Mouse (Mus musculus): ENCODE data around the gene Tmem141. TPM values are rescaled to one million over a fixed set of nuclear protein-coding genes. Genes with fewer than 3 reads are reported as not detected.
A peak's percentile ranks its signal among the peaks of the same experiment; 100 is the strongest.

Tmem141 gene
- polyA plus RNA-seq, 1 experiment from 2014 or later: 29.9 TPM

DNA sequence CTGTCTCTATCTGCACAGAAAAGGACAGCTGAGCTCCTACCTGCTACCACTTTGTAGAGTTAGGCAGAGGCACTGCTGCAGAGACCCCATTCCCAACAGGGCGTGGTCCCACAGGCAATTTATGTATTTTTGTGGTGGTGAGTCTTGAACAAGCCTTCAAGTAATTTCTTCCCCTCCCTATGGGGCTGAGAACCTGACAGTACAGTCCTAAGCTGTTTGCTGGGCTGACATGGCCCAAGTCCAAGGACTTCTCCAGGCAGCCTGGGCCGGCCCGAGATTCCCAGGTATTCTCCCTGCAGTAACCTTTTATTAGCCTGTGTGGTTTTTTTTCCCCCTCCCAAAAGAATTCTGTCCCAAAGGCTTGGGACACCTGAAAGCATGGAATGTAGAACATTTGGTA lies 37.7 kb downstream of the Tmem141 start:
- WGBS: 73% methylated on average over 3 of the region's 3 CpGs
- H3K4me3 ChIP-seq (ENCODE audit: low read depth, low read length): no peak overlapping the region
- no peak overlapping the region for H3K27ac ChIP-seq (ENCODE audit: low read length)
- peaks cover 20% of the 10 kb centered on the region for H3K27me3 ChIP-seq (replicated peaks; ENCODE audit: insufficient read depth, low read length)
- H3K9me3 ChIP-seq (ENCODE audit: low read length): no peaks in the 10 kb centered on the region
- no peak for TF ChIP-seq CTCF (IDR thresholded peaks at IDR 0.05)
- no peak for TF ChIP-seq EP300 (IDR thresholded peaks at IDR 0.05)
- H3K36me3 ChIP-seq (ENCODE audit: insufficient read depth, low read length): 0 out of 2 replicates have a peak, but pooled peaks cover 5% of the 10 kb centered on the region
- peaks cover 11% of the 10 kb centered on the region; the same call in 1 of the 2 replicates for H3K4me1 ChIP-seq (ENCODE audit: insufficient read depth, low read depth, low read length)
- DNase-seq (ENCODE audit: low spot score) (no peak), ATAC-seq (no peak)
- no peak overlapping the region for H3K4me2 ChIP-seq (replicated peaks; ENCODE audit: low read depth, low read length)
- H3K9ac ChIP-seq (replicated peaks; ENCODE audit: low read depth): no peak overlapping the region

DNA sequence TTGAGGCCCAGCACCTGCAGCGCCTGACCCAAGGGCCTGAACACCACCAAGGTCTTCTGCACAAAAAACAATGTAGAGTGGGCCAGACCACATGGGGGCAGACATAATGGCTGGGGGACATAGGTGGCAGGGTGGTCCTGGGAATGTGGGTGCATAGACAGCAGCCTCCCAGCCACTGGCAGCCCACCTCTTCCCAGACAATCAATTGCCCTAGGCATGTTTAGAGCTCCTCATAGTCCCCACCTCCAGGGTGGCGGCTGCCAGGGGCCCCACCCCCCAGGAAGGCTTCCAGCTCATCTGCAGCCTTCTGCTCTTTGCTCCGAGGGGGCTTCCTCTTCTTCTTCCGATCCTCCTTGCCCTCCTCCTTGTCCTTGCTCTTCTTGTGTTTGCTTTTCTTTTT lies 38.2 kb downstream of the Tmem141 start:
- 54% methylated on average over 4 of the region's 4 CpGs for WGBS
- H3K36me3 ChIP-seq (ENCODE audit: insufficient read depth, low read length): 0 out of 2 replicates have a peak, but pooled peaks cover 5% of the 10 kb centered on the region

DNA sequence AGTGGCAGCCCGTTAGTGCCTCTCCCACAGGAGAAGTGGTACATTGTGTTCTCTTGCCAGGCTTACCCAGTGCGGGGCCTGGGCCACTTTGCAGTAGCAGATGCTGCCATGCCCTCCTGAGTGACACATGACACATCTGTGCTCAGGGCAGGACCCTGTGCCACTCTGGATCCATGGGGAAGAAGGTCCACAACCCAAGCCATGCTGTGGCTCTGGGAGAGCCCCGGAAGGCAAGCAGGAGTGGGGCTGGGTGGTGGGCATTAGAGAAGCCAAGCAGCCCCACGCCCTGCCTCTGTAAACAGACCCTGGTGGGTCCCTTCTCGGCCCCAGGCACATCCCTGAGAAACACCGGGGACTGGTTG lies 38.7 kb downstream of the Tmem141 start:
- H3K4me3 ChIP-seq (ENCODE audit: low read depth, low read length): no peak overlapping the region
- DNase-seq (ENCODE audit: low spot score) (no peak), ATAC-seq (no peak)
- no peak for TF ChIP-seq EP300 (IDR thresholded peaks at IDR 0.05)
- no peak for TF ChIP-seq CTCF (IDR thresholded peaks at IDR 0.05)
- H3K36me3 ChIP-seq (ENCODE audit: insufficient read depth, low read length): 0 out of 2 replicates have a peak, but pooled peaks cover 5% of the 10 kb centered on the region
- peaks cover 16% of the 10 kb centered on the region for H3K4me1 ChIP-seq (ENCODE audit: insufficient read depth, low read depth, low read length)
- WGBS: 82% methylated on average over 6 of the region's 6 CpGs
- H3K9ac ChIP-seq (replicated peaks; ENCODE audit: low read depth): no peak overlapping the region
- no peak overlapping the region for H3K27ac ChIP-seq (ENCODE audit: low read length)
- H3K27me3 ChIP-seq (replicated peaks; ENCODE audit: insufficient read depth, low read length): peaks cover 30% of the 10 kb centered on the region
- no peaks in the 10 kb centered on the region for H3K9me3 ChIP-seq (ENCODE audit: low read length)
- H3K4me2 ChIP-seq (replicated peaks; ENCODE audit: low read depth, low read length): no peak overlapping the region

More for the DNA sequence above, 38.2 kb downstream of the Tmem141 start:
- Histone ChIP-seq H3K4me3 (ENCODE audit: low read depth, low read length) (no peak overlapping the region), H3K9me3 (ENCODE audit: low read length) (no peaks in the 10 kb centered on the region), H3K9ac (replicated peaks; ENCODE audit: low read depth) (no peak overlapping the region), H3K27ac (ENCODE audit: low read length) (no peak overlapping the region), H3K27me3 (replicated peaks; ENCODE audit: insufficient read depth, low read length) (peaks cover 26% of the 10 kb centered on the region), H3K4me2 (replicated peaks; ENCODE audit: low read depth, low read length) (no peak overlapping the region), H3K4me1 (ENCODE audit: insufficient read depth, low read depth, low read length) (peaks cover 14% of the 10 kb centered on the region)
- DNase-seq (ENCODE audit: low spot score) (no peak), ATAC-seq (no peak)
- TF ChIP-seq EP300 (IDR thresholded peaks at IDR 0.05): no peak
- no peak for TF ChIP-seq CTCF (IDR thresholded peaks at IDR 0.05)

DNA sequence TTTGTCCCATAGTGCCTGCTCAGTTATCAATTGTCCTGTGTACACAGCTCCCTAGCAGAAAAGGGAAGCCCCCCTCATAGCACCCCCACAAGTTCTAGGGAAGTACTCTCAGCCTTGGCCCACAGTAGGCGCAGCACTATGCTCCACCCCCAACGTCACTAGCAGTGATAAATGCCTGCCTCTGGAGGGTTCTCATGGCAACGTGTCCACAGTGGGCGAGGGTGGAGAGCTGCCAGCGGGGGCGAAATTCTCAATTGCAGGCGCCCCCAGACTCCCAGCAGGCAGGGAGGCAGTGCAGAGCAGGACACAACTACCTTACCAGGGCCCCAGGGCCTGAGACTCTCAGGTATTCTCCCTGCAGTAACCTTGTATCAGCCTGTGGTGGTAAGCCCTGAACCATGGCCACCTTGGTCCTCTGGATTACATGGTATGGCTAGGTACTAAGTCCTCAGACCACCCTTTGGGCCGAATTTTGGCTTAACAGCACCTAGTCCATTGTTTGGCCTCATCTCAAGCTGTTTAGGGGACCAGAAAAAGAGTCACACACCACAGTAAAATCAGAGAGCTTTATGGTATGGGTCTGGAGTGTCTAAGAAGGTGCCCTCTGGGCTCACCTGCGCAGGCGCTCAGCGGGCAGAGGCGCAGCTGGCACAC lies 39.2 kb downstream of the Tmem141 start:
- 43% methylated on average over 12 of the region's 12 CpGs for WGBS
- Histone ChIP-seq H3K4me3 (ENCODE audit: low read depth, low read length) (no peak overlapping the region), H3K4me1 (ENCODE audit: insufficient read depth, low read depth, low read length) (peaks cover 21% of the 10 kb centered on the region), H3K9ac (replicated peaks; ENCODE audit: low read depth) (no peak overlapping the region), H3K27ac (ENCODE audit: low read length) (no peak overlapping the region), H3K9me3 (ENCODE audit: low read length) (no peaks in the 10 kb centered on the region), H3K4me2 (replicated peaks; ENCODE audit: low read depth, low read length) (no peak overlapping the region), H3K27me3 (replicated peaks; ENCODE audit: insufficient read depth, low read length) (peaks cover 35% of the 10 kb centered on the region), H3K36me3 (ENCODE audit: insufficient read depth, low read length) (0 out of 2 replicates have a peak, but pooled peaks cover 5% of the 10 kb centered on the region)
- ATAC-seq (peak; percentile 23; the same call in 1 of the 2 replicates), DNase-seq (ENCODE audit: low spot score) (no peak)
- TF ChIP-seq EP300 (IDR thresholded peaks at IDR 0.05) (no peak), CTCF (IDR thresholded peaks at IDR 0.05) (no peak)

- ATAC-seq: no peak
- Histone ChIP-seq H3K36me3 (ENCODE audit: insufficient read depth, low read length) (0 out of 2 replicates have a peak, but pooled peaks cover 5% of the 10 kb centered on the region), H3K4me2 (replicated peaks; ENCODE audit: low read depth, low read length) (peak overlapping the region; percentile 21; the same call in 1 of the 2 replicates), H3K4me1 (ENCODE audit: insufficient read depth, low read depth, low read length) (peaks cover 25% of the 10 kb centered on the region), H3K9me3 (ENCODE audit: low read length) (no peaks in the 10 kb centered on the region), H3K27ac (ENCODE audit: low read length) (no peak overlapping the region), H3K27me3 (replicated peaks; ENCODE audit: insufficient read depth, low read length) (peaks cover 42% of the 10 kb centered on the region), H3K4me3 (ENCODE audit: low read depth, low read length) (no peak overlapping the region), H3K9ac (replicated peaks; ENCODE audit: low read depth) (no peak overlapping the region)
- TF ChIP-seq CTCF (IDR thresholded peaks at IDR 0.05): no peak
- DNase-seq (ENCODE audit: low spot score): no peak
- WGBS: 25% methylated on average over 6 of the region's 6 CpGs
Observed at GRCm38 (mm10) chr2:25581901-25582301, 39.9 kb downstream of the Tmem141 start.

GRCm38 (mm10) chr2:25581294-25581864 lies 40.4 kb downstream of the Tmem141 start, which contains the start of gene Ajm1:
Ajm1 (minus strand) TSS chr2:25581757.
- H3K4me3 ChIP-seq (ENCODE audit: low read depth, low read length): peak within 1 kb of the TSS; percentile 20; the same call in 1 of the 2 replicates
- TF ChIP-seq EP300 (IDR thresholded peaks at IDR 0.05): no peak
- peak; percentile 87 for TF ChIP-seq CTCF (IDR thresholded peaks at IDR 0.05)
- H3K9ac ChIP-seq (replicated peaks; ENCODE audit: low read depth): no peak within 1 kb of the TSS
- peak; percentile 79 for DNase-seq (ENCODE audit: low spot score)
- peak within 1 kb of the TSS; percentile 58 for H3K4me2 ChIP-seq (replicated peaks; ENCODE audit: low read depth, low read length)
- H3K9me3 ChIP-seq (ENCODE audit: low read length): no peaks in the 10 kb centered on the region
- H3K4me1 ChIP-seq (ENCODE audit: insufficient read depth, low read depth, low read length): peaks cover 25% of the 10 kb centered on the region
- peaks cover 48% of the 10 kb centered on the region for H3K27me3 ChIP-seq (replicated peaks; ENCODE audit: insufficient read depth, low read length)
- 0 out of 2 replicates have a peak, but pooled peaks cover 5% of the 10 kb centered on the region for H3K36me3 ChIP-seq (ENCODE audit: insufficient read depth, low read length)
- WGBS: 5% methylated on average over 19 of the region's 19 CpGs
- H3K27ac ChIP-seq (ENCODE audit: low read length): no peak within 1 kb of the TSS
- ATAC-seq: peak; percentile 78

Measured in lung, postnatal 0 days (tissue).